Mouse (Mus musculus) neural tube, embryonic 12.5 days (tissue): ENCODE results near the gene Dmbt1. TPM values are rescaled to one million over a fixed set of nuclear protein-coding genes. Genes with fewer than 3 reads are reported as not detected.
"Not testable (repeated sequence)": the region's sequence is repeated elsewhere in the genome, so short reads cannot be mapped to it uniquely, and the experiment has no call there.

Experiments
- ATAC-seq: fragments of 200-750 bp; cut with Nextera tagmentation; 2 replicates; pipeline ENCODE4 v1.8.0; 2017; ENCODE audit warnings: low read depth, mild to moderate bottlenecking, moderate TSS enrichment, moderate library complexity; ENCODE audit not compliant: low FRiP score
- H3K27ac ChIP-seq: fragments of 300-500 bp; sonication (generic); 2 replicates; pipeline ENCODE4 v1.5.1; 2016
- H3K27me3 ChIP-seq: fragments of 300-500 bp; sonication (generic); replicated peaks from 2 replicates; pipeline ENCODE4 v1.6.1; 2016; ENCODE audit warnings: mild to moderate bottlenecking
- H3K36me3 ChIP-seq: fragments of 300-500 bp; sonication (generic); 2 replicates; pipeline ENCODE4 v1.6.1; 2016; ENCODE audit warnings: mild to moderate bottlenecking
- H3K4me1 ChIP-seq: fragments of 300-500 bp; sonication (generic); 2 replicates; pipeline ENCODE4 v1.6.1; 2016
- H3K4me2 ChIP-seq: fragments of 300-500 bp; sonication (generic); replicated peaks from 2 replicates; pipeline ENCODE4 v1.6.1; 2016; ENCODE audit warnings: mild to moderate bottlenecking
- H3K4me3 ChIP-seq: fragments of 300-500 bp; sonication (generic); 2 replicates; pipeline ENCODE4 v1.5.1; 2016
- H3K9ac ChIP-seq: fragments of 300-500 bp; sonication (generic); 2 replicates; pipeline ENCODE4 v1.6.1; 2016; ENCODE audit warnings: mild to moderate bottlenecking
- H3K9me3 ChIP-seq: fragments of 300-500 bp; sonication (generic); 2 replicates; pipeline ENCODE4 v1.6.1; 2016; ENCODE audit warnings: mild to moderate bottlenecking
- WGBS: fragments of 180-500 bp; shearing (Covaris S2); methylation state at CpG from one replicate; pipeline ENCODE4 v1.1.7; 2016; 5-methylcytosine and 5-hydroxymethylcytosine counted together
- polyA plus RNA-seq: library from polyadenylated mRNA; unstranded; fragments of >200 nt; fragmentation: Nextera tagmentation; extraction: Ambion mirVana; gene quantifications from 2 replicates; pipeline ENCODE4 v1.2.1, GENCODE M21; 2016

Dmbt1 gene
- polyA plus RNA-seq, 1 experiment from 2014 or later = not detected

DNA sequence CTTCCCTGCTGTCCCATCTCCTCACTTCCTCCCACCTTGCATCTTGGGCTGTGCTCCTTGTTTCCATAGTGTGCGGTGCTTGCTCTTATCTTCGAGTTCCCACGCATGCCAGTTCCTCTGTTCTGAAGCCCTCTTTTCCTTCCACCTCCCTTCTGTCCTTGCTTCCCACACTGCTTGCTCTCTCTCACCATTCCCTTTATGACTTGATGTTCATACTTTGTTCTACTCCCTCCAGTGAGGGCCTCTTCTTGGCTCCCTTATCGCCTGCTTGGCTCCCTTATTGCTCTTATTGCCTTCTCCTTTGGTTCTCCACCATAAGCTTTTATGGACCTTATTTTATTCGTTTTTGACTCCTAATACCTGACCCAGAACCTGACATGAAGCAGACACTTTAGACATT, 22.7 kb upstream of the Dmbt1 start:
- WGBS = 85% methylated on average over 5 of the region's 5 CpGs
- Histone ChIP-seq H3K9ac (no peak overlapping the region), H3K4me2 (no peak overlapping the region), H3K36me3 (no peaks in the 10 kb centered on the region), H3K27me3 (no peaks in the 10 kb centered on the region), H3K4me3 (no peak overlapping the region), H3K27ac (no peak overlapping the region), H3K9me3 (peaks cover 20% of the 10 kb centered on the region), H3K4me1 (no peaks in the 10 kb centered on the region)
- no peak for ATAC-seq

DNA sequence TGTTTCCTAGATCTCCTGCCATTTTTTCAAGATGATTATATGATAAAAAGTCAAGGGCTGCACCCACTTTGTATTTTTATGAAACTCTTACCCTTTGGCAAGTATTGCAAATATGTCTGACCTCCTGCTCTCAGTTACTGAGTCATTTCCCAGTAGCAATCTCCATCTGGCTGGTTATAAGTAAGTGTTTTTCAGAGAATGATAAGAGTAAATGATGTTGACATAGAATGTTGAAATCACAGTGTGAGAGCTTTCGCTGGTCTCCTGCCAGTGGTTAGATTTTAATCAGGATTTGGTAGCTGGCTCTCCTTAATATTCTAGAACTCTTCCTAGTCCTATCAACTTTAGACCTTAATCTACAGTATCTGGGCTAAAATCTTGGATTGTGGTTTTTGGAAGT, 20.0 kb upstream of the Dmbt1 start:
- Histone ChIP-seq H3K9ac (no peak overlapping the region), H3K4me3 (no peak overlapping the region), H3K27ac (no peak overlapping the region), H3K4me2 (no peak overlapping the region), H3K27me3 (no peaks in the 10 kb centered on the region), H3K9me3 (peaks cover 6% of the 10 kb centered on the region; the same call in 1 of the 2 replicates), H3K4me1 (no peaks in the 10 kb centered on the region), H3K36me3 (no peaks in the 10 kb centered on the region)
- ATAC-seq = no peak
- WGBS = 89% methylated on average over 1 of the region's 1 CpGs

DNA sequence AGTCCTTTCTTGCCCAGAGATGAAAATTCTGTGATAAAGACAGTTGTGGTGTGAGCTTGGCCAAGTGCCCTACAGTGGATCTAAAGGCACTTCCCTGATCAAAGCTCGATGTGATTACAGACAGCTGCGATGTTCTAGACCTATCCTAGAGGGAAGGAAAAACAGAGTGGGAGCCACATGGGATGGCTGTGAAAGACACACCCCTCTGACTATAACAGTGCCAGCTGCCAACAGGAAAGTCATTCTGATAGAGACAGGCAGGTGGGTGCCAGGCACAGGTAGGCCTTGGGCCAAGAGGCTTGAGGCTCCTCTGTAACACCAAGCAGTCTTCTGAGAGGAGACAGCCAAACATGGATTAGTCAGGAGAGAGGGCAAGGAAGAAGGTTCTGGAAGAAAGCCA, 12.7 kb upstream of the Dmbt1 start:
- WGBS = 90% methylated on average over 2 of the region's 2 CpGs
- H3K27ac ChIP-seq = no peak overlapping the region
- H3K27me3 ChIP-seq = no peaks in the 10 kb centered on the region
- ATAC-seq = no peak
- H3K4me1 ChIP-seq = no peaks in the 10 kb centered on the region
- H3K9me3 ChIP-seq = peaks cover 5% of the 10 kb centered on the region; the same call in 1 of the 2 replicates
- H3K4me3 ChIP-seq = no peak overlapping the region
- H3K36me3 ChIP-seq = no peaks in the 10 kb centered on the region
- H3K9ac ChIP-seq = no peak overlapping the region
- no peak overlapping the region for H3K4me2 ChIP-seq

DNA sequence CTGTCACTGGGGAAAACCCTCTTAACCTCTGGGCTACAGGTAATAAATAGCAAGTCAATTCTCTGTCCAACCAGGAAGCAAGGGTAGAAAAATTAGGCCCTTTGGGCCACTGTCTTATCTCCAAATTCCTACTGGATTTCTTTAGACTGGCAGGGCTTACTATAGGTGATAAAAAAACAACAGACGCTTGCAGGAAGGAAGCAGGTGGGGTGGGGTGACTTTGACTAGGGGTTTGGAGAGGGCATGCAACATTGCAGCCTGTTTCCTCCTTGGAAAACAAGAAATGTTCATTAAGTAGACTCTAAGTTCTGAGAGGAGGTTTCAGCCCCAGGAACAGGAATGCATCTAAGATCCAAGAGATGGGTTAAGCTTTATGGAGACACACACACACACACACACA, 7.0 kb upstream of the Dmbt1 start:
- no peak overlapping the region for H3K9ac ChIP-seq
- H3K27me3 ChIP-seq = no peaks in the 10 kb centered on the region
- H3K4me2 ChIP-seq = no peak overlapping the region
- H3K4me1 ChIP-seq = no peaks in the 10 kb centered on the region
- no peak overlapping the region for H3K4me3 ChIP-seq
- H3K9me3 ChIP-seq = no peaks in the 10 kb centered on the region
- no peak for ATAC-seq
- WGBS = 74% methylated on average over 1 of the region's 1 CpGs
- H3K36me3 ChIP-seq = no peaks in the 10 kb centered on the region
- no peak overlapping the region for H3K27ac ChIP-seq

DNA sequence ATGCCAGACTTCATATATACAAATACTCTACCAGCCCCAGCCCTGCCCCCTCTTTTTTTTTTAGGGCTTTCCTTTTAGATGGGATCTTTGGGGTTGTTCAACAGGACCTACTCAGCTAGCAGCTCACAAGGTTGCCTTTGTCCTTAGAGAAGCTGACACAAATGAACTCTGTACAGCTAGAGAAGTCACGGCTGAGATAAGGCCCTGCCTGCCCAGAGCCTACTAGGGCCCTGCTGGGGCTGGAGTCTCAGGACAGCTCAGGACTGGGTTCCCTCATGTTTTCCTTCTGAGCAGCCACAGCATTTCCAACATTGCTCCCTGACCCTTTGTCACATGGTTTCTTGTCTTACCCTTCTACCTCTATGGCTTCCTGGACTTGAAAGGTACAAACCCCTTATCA, 4.3 kb upstream of the Dmbt1 start:
- Histone ChIP-seq H3K27ac (no peak overlapping the region), H3K9ac (no peak overlapping the region), H3K9me3 (no peaks in the 10 kb centered on the region), H3K27me3 (no peaks in the 10 kb centered on the region), H3K4me1 (no peaks in the 10 kb centered on the region), H3K4me3 (no peak overlapping the region), H3K4me2 (no peak overlapping the region), H3K36me3 (no peaks in the 10 kb centered on the region)
- 83% methylated on average over 1 of the region's 1 CpGs for WGBS
- no peak for ATAC-seq

DNA sequence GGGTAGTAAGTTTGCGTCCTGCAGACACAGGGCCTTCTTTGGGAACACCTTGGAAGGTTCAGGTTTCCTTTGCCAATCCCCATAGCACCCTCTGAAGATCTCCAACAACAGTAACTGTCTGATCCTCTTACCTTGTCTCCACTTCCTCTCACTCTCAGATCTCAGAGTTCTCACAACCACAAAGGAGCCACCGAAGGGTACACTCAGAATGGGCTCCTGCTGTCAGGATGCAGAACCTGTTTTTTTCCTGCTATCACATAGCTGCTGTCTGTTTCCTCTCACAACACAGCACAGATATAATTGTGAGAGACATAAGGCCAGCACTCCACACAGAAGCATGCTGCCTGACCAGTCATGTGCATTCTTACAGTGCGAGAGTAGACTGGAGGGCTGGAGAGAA, 4.5 kb downstream of the Dmbt1 start:
- H3K4me3 ChIP-seq = no peak overlapping the region
- no peak overlapping the region for H3K27ac ChIP-seq
- no peaks in the 10 kb centered on the region for H3K36me3 ChIP-seq
- no peaks in the 10 kb centered on the region for H3K4me1 ChIP-seq
- no peak for ATAC-seq
- no peak overlapping the region for H3K9ac ChIP-seq
- H3K27me3 ChIP-seq = no peaks in the 10 kb centered on the region
- 85% methylated on average over 3 of the region's 3 CpGs for whole genome bisulfite sequencing
- no peaks in the 10 kb centered on the region for H3K9me3 ChIP-seq
- no peak overlapping the region for H3K4me2 ChIP-seq

DNA sequence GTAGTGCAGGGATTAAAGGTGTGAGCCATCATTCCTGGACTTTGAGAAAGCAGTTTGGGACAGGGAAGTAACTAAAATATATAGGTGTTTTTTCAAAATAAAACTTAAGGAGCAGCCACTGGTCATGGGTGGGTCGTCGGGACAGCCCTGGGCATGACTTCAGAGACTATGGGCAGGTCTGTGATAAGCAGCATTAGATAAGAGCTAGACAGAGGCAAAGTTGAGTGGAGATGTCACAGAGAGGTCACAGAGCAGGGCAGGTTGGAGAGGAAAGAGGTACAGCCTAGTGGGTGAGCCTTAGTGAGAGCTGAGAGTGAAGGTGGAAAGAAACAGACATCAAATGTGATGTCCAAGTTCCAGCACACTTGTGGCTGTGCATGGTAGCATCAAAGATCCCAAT, 5.2 kb downstream of the Dmbt1 start:
- H3K4me2 ChIP-seq = no peak overlapping the region
- 94% methylated on average over 2 of the region's 2 CpGs for WGBS
- no peaks in the 10 kb centered on the region for H3K27me3 ChIP-seq
- H3K9me3 ChIP-seq = no peaks in the 10 kb centered on the region
- ATAC-seq = no peak
- H3K27ac ChIP-seq = no peak overlapping the region
- no peak overlapping the region for H3K9ac ChIP-seq
- H3K4me3 ChIP-seq = no peak overlapping the region
- no peaks in the 10 kb centered on the region for H3K36me3 ChIP-seq
- no peaks in the 10 kb centered on the region for H3K4me1 ChIP-seq

DNA sequence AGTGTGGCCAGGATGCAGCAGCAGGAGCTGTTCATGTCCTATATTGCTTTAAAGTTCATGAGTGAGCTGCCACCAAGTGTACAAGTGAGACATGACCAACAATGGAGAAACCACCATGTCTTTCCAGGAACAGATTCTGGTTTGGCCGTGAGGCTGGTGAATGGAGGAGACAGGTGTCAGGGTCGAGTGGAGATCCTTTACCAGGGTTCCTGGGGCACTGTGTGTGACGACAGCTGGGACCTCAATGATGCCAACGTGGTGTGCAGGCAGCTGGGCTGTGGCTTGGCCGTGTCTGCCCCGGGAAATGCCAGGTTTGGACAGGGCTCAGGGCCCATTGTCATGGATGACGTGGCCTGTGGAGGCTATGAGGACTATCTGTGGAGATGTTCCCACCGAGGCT, 8.9 kb downstream of the Dmbt1 start:
- H3K27ac ChIP-seq, H3K4me2 ChIP-seq, H3K9me3 ChIP-seq, H3K27me3 ChIP-seq, H3K4me3 ChIP-seq, ATAC-seq, H3K4me1 ChIP-seq, H3K36me3 ChIP-seq, H3K9ac ChIP-seq: not testable (repeated sequence)
- WGBS = 86% methylated on average over 8 of the region's 8 CpGs

DNA sequence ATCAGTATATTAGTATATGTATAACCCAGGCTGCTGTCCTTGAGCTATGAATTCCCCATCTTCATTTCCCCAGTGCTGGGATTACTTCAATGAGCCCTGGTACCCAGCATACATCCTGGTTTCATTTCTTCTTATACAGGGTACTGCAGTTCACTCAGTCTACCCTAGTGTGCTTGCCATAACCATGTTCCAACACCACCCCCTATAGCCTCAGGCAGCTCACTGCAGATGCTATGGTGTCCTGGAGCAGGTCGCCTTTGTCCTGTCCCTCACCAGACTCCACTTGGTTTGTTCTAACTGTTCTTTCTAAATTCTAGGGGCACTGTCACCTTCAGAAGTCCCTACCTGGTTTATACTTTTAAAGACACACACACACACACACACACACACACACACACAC, 10.8 kb downstream of the Dmbt1 start:
- WGBS = 57% methylated on average over 1 of the region's 1 CpGs
- Histone ChIP-seq H3K4me3 (no peak overlapping the region), H3K27me3 (no peaks in the 10 kb centered on the region), H3K9ac (no peak overlapping the region), H3K4me1 (no peaks in the 10 kb centered on the region), H3K4me2 (no peak overlapping the region), H3K9me3 (no peaks in the 10 kb centered on the region), H3K27ac (no peak overlapping the region), H3K36me3 (no peaks in the 10 kb centered on the region)
- ATAC-seq = no peak

DNA sequence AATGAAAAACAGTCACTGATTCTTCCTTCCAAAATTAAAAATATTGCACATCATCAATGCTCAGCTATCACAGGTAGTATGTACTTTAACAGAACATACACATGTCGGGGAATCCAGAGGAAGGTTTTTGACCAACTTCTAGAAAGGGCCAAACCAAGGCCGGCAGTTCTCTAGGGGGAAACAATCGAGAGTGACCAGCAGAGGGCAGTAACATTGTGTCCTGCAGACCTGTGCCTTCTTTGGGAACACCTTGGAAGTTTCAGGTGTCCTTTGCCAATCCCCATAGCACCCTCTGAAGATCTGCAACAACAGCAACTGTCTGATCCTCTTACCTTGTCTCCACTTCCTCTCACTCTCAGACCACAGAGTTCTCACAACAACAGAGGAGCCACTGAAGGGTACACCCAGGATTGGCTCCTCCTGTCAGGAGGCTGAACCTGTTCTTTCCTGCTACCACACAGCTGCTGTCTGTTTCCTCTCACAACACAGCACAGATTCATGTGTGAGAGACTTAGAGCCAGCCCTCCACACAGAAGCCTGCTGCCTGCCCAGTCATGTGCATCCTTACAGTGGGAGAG, 13.5 kb downstream of the Dmbt1 start:
- 37% methylated on average over 3 of the region's 3 CpGs for WGBS
- H3K4me3 ChIP-seq, H3K9me3 ChIP-seq, H3K36me3 ChIP-seq, H3K4me2 ChIP-seq, H3K27ac ChIP-seq, H3K9ac ChIP-seq, H3K4me1 ChIP-seq, H3K27me3 ChIP-seq, ATAC-seq: not testable (repeated sequence)

DNA sequence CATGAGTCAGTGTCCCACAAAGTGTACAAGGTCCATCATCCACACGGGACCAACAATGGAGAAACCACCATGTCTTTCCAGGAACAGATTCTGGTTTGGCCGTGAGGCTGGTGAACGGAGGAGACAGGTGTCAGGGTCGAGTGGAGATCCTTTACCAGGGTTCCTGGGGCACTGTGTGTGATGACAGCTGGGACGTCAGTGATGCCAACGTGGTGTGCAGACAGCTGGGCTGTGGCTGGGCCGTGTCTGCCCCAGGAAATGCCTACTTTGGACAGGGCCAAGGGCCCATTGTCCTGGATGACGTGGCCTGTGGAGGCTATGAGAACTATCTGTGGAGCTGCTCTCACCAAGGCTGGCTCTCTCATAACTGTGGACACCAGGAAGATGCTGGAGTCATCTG, 18.0 kb downstream of the Dmbt1 start:
- H3K27ac ChIP-seq, H3K4me3 ChIP-seq, ATAC-seq, H3K4me1 ChIP-seq, H3K27me3 ChIP-seq, H3K9me3 ChIP-seq, H3K36me3 ChIP-seq, H3K9ac ChIP-seq, H3K4me2 ChIP-seq: not testable (repeated sequence)
- 85% methylated on average over 8 of the region's 8 CpGs for WGBS

DNA sequence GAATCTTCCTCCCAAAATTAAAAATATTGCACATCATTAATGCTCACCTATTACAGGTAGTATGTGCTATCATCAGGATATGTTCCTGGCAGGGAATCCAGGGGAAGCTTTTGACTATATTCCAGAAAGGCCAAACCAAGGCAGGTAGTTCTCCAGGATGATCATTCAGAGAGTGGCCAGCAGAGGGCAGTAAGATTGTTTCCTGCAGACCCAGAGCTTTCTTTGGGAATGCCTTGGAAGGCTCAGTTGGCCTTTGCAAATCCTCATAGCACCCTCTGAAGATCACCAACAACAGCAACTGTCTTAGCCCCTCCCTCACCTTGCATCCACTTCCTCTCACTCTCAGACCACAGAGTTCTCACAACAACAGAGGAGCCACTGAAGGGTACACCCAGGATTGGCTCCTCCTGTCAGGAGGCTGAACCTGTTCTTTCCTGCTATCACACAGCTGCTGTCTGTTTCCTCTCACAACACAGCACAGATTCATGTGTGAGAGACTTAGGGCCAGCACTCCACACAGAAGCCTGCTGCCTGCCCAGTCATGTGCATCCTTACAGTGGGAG, 23.0 kb downstream of the Dmbt1 start:
- no peak overlapping the region for H3K27ac ChIP-seq
- H3K27me3 ChIP-seq = no peaks in the 10 kb centered on the region
- H3K9me3 ChIP-seq = no peaks in the 10 kb centered on the region
- H3K4me1 ChIP-seq = no peaks in the 10 kb centered on the region
- no peaks in the 10 kb centered on the region for H3K36me3 ChIP-seq
- H3K9ac ChIP-seq = no peak overlapping the region
- ATAC-seq = no peak
- no peak overlapping the region for H3K4me2 ChIP-seq
- no peak overlapping the region for H3K4me3 ChIP-seq

DNA sequence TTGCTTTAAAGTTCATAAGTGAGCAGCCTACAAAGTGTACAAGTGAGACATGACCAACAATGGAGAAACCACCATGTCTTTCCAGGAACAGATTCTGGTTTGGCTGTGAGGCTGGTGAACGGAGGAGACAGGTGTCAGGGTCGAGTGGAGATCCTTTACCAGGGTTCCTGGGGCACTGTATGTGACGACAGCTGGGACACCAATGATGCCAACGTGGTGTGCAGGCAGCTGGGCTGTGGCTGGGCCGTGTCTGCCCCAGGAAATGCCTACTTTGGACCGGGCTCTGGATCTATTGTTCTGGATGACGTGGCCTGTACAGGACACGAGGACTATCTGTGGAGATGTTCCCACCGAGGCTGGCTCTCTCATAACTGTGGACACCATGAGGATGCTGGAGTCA, 26.1 kb downstream of the Dmbt1 start:
- H3K4me2 ChIP-seq, H3K27me3 ChIP-seq, H3K36me3 ChIP-seq, H3K27ac ChIP-seq, H3K9me3 ChIP-seq, ATAC-seq, H3K4me3 ChIP-seq, H3K9ac ChIP-seq, H3K4me1 ChIP-seq: not testable (repeated sequence)
- WGBS = 86% methylated on average over 9 of the region's 9 CpGs
